Mouse (Mus musculus) brain, adult 2 months (tissue): ENCODE results near the gene Hmgn1.
"Not testable (repeated sequence)": the region's sequence is repeated elsewhere in the genome, so short reads cannot be mapped to it uniquely, and the experiment has no call there.

ENCODE experiments used
- DNase-seq: peaks from one replicate; pipeline ENCODE4 v3.0.0; 2011; ENCODE audit warnings: low read depth, low spot score

Gene Hmgn1

GRCm38 (mm10) chr16:96127657-96128344, at the start of gene Hmgn1:
Hmgn1 (minus strand) TSS chr16:96127729.
- peak; percentile 99 for DNase-seq

DNA sequence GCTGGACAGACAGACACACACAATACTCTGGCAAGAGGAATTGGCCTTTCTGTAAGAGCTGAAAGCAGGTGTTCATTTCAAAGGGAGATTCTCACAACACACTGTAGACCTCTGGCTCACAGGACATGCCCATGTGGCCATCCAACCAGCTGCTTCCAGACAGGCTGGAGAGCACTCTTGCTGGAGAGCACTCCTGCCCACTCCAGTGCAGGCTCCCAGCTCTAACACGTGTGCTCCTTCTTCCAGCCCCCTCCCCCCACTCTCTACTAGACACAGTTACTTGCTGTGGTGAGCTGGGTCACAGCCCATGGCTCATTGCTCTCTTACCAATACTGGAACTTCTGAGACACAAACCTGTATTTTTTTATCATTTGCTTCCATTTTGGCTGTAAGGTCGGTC, 47.9 kb upstream of the Hmgn1 start:
- DNase-seq: no peak

GRCm38 (mm10) chr16:96173648-96174047, 46.1 kb upstream of the Hmgn1 start:
- no peak for DNase-seq

DNA sequence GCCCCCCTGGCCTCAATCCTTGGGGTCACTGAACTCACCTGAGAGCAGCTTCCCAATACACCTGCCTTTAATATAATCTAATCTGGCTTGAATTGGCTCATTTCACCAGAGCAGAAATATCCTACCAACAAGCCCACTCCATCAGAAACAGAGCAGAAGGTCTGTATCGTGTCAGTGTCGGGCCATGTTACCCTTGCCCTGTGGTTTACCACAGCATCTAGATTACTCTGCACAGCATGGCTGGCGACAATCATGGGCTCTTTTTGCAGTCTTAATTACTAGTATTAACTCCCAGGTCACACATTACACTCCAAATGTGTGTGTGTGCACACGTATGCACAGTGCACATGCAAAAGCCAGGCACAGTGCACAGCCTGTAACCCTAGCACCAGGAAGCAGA, 41.3 kb upstream of the Hmgn1 start:
- DNase-seq: no peak

GRCm38 (mm10) chr16:96165723-96166264, 38.3 kb upstream of the Hmgn1 start:
- DNase-seq: peak; percentile 98

DNA sequence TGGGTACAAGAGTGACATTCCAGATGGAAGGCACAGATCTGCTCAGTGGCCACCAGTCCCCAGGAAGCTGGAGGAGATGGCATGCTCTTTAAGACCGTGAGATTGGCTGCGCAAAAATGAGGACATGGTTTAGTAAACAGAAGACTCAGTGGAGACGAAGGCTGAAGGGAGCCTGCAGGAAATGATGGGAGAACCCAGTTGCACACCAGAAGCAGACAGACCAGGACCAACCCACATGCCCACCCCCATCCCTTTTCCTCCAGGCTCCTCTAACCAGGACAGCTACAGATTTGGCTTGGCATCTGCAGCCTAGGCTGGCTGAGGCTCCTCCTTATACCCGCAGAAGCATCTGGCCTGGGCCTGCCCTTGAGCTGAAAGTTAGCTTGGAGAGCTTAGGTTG, 33.8 kb upstream of the Hmgn1 start:
- DNase-seq: peak; percentile 82

DNA sequence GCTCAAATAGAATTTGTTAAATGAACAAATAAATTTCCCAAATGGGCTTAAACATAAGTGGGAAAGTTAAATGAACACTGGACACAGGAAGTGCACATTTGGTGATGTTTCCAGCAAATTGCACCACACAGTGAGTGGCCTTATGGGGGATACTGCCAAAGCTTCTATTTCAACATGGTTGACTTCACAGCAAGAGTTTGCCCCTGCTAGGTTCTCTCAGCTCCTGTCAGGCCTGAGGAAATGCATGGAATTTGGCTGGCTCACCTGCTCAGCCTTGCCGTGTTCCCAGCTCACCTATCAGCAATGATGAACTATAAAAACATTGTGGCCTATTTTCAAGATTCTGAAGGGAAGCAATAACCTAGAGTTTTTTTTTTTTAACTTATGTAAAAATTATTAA, 33.4 kb upstream of the Hmgn1 start:
- DNase-seq: peak; percentile 75

DNA sequence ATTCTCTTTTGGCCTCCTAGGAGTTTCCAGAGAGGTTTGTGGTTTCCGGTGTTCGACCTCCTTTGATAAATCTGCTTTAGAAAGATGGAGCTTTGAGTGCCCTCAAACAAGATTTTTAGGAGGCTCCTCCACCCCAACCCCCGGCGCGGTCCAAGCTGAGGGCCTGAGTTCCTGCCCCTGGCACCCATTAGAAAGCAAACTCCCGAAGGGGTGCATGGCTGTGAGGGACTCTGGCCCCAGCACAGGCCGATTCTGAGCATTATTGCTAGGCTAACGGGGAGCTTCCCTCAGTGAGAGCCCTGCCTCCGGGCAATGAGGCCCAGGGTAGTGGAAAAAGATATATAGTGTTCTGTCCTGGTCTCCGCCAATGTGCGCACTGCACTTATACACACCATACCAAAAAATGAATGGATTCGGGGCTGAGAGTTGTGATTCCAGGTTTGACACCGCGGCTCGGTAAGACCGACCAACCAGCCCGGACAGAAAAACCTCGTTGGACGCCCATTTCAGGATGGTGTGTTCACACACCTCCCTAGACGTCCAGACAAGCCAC, 32.3 kb upstream of the Hmgn1 start:
- no peak for DNase-seq

GRCm38 (mm10) chr16:96159091-96159731, 31.7 kb upstream of the Hmgn1 start:
- peak; percentile 52 for DNase-seq

- no peak for DNase-seq
These were observed 31.1 kb upstream of the Hmgn1 start for GRCm38 (mm10) chr16:96158511-96159080.

- peak; percentile 92 for DNase-seq
These were observed 29.6 kb upstream of the Hmgn1 start for GRCm38 (mm10) chr16:96157171-96157570.

GRCm38 (mm10) chr16:96156019-96156418, 28.5 kb upstream of the Hmgn1 start:
- peak; percentile 93 for DNase-seq

DNA sequence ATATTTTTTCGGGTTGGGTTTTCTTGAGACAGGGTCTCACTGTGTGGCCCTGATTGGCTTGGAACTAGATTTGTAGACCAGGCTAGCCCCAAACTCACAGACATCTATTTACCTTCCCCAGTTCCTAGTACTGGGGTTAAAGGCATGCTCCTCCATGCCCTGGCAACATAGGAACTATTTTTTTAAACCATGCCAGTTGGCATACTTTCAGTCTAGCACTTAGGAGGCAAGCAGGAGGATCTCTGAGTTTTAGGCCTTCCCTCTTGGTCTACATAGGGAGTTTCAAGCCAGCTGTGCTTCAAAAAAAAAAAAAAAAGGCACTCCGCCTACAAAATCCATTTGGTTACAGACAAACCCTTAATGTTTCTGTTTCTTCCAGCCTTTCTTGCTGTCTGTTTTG, 26.9 kb upstream of the Hmgn1 start:
- no peak for DNase-seq

GRCm38 (mm10) chr16:96151551-96151950, 24.0 kb upstream of the Hmgn1 start:
- DNase-seq: peak; percentile 86

- peak; percentile 58 for DNase-seq
These were observed 23.5 kb upstream of the Hmgn1 start for GRCm38 (mm10) chr16:96150995-96151394.

DNA sequence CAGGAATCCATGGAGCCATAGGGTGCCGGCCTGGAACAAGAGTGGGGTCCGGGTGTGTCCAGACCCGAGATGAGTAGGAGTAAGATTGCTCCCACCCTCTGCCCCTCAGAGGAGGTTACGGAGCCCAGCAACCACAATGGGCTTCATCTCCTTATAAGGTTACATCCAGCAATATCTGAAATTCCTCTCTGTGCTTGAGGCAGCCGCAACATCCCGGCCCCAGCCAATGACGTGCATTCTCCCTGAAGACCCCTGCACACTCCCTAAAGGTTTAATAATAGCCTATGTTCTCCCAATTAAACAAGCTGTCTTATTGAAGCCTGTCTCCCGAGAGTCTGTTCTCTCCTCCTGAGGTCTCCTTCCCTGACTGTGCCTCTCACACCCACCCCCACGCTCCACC, 21.8 kb upstream of the Hmgn1 start:
- DNase-seq: no peak

DNA sequence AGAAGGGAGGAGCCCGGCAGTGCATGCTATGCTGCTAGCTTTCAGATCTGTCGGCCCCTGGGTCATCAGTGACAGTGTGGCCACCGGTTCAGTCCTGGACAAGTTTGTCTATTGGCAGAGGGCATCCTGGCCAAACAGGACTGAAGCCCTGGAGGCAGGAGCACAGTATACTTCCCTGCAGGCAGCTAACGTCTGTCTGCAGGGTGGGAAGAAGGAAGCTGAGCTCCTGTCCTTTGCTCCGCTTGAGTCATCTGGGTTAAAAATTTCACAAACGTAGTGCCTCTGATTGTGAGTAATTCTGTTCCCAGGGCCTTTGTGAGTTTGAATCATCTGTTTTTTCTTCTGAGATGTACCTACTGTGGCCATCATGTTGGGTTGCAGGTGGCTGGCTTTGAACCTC, 21.3 kb upstream of the Hmgn1 start:
- peak; percentile 46 for DNase-seq

- no peak for DNase-seq
These were observed 18.3 kb upstream of the Hmgn1 start for GRCm38 (mm10) chr16:96145814-96146213.

- peak; percentile 100 for DNase-seq
These were observed 17.7 kb upstream of the Hmgn1 start, which contains the start of gene Wrb for GRCm38 (mm10) chr16:96145110-96145800. Wrb (plus strand) TSS chr16:96145407.

GRCm38 (mm10) chr16:96144748-96145109, 17.2 kb upstream of the Hmgn1 start:
- DNase-seq: not testable (repeated sequence)

DNA sequence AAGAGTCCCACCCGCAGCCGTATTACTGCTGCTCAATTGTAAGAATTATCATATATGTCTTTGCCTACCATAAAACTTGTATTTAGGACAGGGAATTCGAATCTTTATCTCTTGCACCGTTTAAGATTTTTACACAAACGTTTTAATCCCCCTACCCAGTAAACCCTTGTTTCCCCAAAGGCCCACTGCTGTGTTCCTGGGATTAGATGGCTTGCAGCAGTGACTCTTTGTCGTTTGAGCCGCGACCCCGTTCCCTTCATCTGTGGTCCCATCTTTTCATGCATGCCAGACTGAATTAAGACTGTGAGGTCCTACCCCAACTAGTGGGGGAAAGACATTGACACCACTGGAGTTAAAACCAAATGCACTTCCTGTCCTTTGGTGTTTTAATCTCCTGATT, 937 bp upstream of the Hmgn1 start:
- no peak for DNase-seq

DNA sequence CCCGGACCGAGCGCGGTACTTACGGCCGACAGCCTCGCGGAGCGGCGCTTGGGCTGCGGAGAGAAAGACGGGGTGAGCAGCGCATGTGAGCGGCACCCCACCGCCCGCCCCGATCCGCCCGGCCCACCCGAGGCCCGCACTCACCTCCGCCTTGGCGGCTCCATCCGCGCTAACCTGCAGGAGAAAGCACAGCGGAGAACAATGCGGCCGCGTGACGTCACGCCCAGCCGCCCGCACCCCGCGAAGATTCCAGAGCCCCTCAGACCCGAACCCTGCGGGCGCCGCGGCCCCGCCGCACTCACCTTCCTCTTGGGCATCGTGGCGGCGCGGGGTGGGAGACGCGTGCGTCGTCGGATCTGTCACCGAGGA, 257 bp downstream of the Hmgn1 start:
- peak; percentile 68 for DNase-seq
